Mouse (Mus musculus) lung, adult 2 months (tissue): ENCODE results near the gene Sf3b5.

ENCODE experiments used
- CTCF ChIP-seq: fragments of 200-500 bp; IDR thresholded peaks from 2 replicates; pipeline ENCODE4 v1.5.1; 2011; ENCODE audit warnings: mild to moderate bottlenecking, low read length, control low read depth; ENCODE audit not compliant: insufficient read depth
- POLR2A ChIP-seq: fragments of 200-500 bp; IDR thresholded peaks from 2 replicates; pipeline ENCODE4 v1.6.1; 2011; ENCODE audit warnings: low read depth, mild to moderate bottlenecking, control low read depth, low read length, borderline replicate concordance; ENCODE audit errors: extremely low read depth

- TF ChIP-seq POLR2A: no peak
- no peak for TF ChIP-seq CTCF
Measured at GRCm38 (mm10) chr10:13044659-13045058, 39.5 kb downstream of the Sf3b5 start.
